Mouse (Mus musculus) ES-Bruce4 (cell line): Measurements from ENCODE around the gene Adgrg5. TPM values are rescaled to one million over a fixed set of nuclear protein-coding genes. Genes with fewer than 3 reads are reported as not detected.
A peak's percentile ranks its signal among the peaks of the same experiment; 100 is the strongest.

Experiments used
- H3K27ac ChIP-seq: 2 replicates; pipeline ENCODE4 v1.5.1; 2012; ENCODE audit warnings: low read length, inconsistent platforms; ENCODE audit not compliant: insufficient read depth
- H3K27me3 ChIP-seq: 2 replicates; pipeline ENCODE4 v1.6.1; 2012; ENCODE audit warnings: mild to moderate bottlenecking, low read length, inconsistent platforms; ENCODE audit not compliant: control insufficient read depth, poor library complexity, insufficient read depth, severe bottlenecking
- H3K36me3 ChIP-seq: 2 replicates; pipeline ENCODE4 v1.6.1; 2012; ENCODE audit warnings: inconsistent platforms, mild to moderate bottlenecking, low read length, moderate library complexity; ENCODE audit not compliant: control insufficient read depth, poor library complexity, insufficient read depth, severe bottlenecking
- H3K4me1 ChIP-seq: one replicate; pipeline ENCODE4 v1.8.1; 2011; ENCODE audit warnings: low read length; ENCODE audit not compliant: control insufficient read depth, insufficient read depth
- H3K4me3 ChIP-seq: 2 replicates; pipeline ENCODE4 v1.5.1; 2011; ENCODE audit warnings: low read depth, mild to moderate bottlenecking, low read length
- H3K9ac ChIP-seq: 2 replicates; pipeline ENCODE4 v1.6.1; 2012; ENCODE audit warnings: low read depth, mild to moderate bottlenecking, inconsistent platforms; ENCODE audit not compliant: poor library complexity, severe bottlenecking
- H3K9me3 ChIP-seq: replicated peaks from 2 replicates; pipeline ENCODE4 v1.6.1; 2012; ENCODE audit warnings: mild to moderate bottlenecking, low read length, inconsistent platforms; ENCODE audit not compliant: control insufficient read depth, poor library complexity, insufficient read depth, severe bottlenecking
- CTCF ChIP-seq: IDR thresholded peaks from one replicate; pipeline ENCODE4 v1.8.1; 2011; ENCODE audit warnings: low read depth, low read length
- EP300 ChIP-seq: IDR thresholded peaks from 2 replicates; pipeline ENCODE4 v1.6.1; 2011; ENCODE audit warnings: low read depth, low read length; ENCODE audit not compliant: insufficient read depth
- POLR2A ChIP-seq: IDR thresholded peaks from one replicate; pipeline ENCODE4 v1.8.1; 2011; ENCODE audit warnings: low read length; ENCODE audit not compliant: insufficient read depth
- polyA plus RNA-seq: library from polyadenylated mRNA; stranded (reverse); fragments of >200 nt; gene quantifications from 2 replicates; pipeline ENCODE4 v1.2.4, GENCODE M21; 2011; ENCODE audit warnings: low read depth; ENCODE audit not compliant: missing spikeins, insufficient read depth, insufficient read length

The Adgrg5 gene
- polyA plus RNA-seq, 1 experiment: 1.0 TPM

- Histone ChIP-seq H3K27ac (no peak overlapping the region), H3K9me3 (no peaks in the 10 kb centered on the region), H3K9ac (no peak overlapping the region), H3K4me3 (no peak overlapping the region), H3K27me3 (no peaks in the 10 kb centered on the region), H3K4me1 (no peaks in the 10 kb centered on the region), H3K36me3 (no peaks in the 10 kb centered on the region)
- TF ChIP-seq POLR2A: no peak
- TF ChIP-seq EP300: no peak
- TF ChIP-seq CTCF: no peak
Observed at GRCm38 (mm10) chr8:94945185-94945584, 21.7 kb downstream of the Adgrg5 start.

- no peaks in the 10 kb centered on the region for H3K9me3 ChIP-seq
- no peaks in the 10 kb centered on the region for H3K4me1 ChIP-seq
- no peak overlapping the region for H3K4me3 ChIP-seq
- no peak for TF ChIP-seq EP300
- no peak for TF ChIP-seq POLR2A
- TF ChIP-seq CTCF: no peak
- no peak overlapping the region for H3K27ac ChIP-seq
- H3K27me3 ChIP-seq: no peaks in the 10 kb centered on the region
- no peak overlapping the region for H3K9ac ChIP-seq
- H3K36me3 ChIP-seq: no peaks in the 10 kb centered on the region
Observed at GRCm38 (mm10) chr8:94948421-94948820, 24.9 kb downstream of the Adgrg5 start.

GRCm38 (mm10) chr8:94949010-94949409 lies 25.5 kb downstream of the Adgrg5 start:
- H3K27ac ChIP-seq: no peak overlapping the region
- no peaks in the 10 kb centered on the region for H3K4me1 ChIP-seq
- no peak overlapping the region for H3K4me3 ChIP-seq

DNA sequence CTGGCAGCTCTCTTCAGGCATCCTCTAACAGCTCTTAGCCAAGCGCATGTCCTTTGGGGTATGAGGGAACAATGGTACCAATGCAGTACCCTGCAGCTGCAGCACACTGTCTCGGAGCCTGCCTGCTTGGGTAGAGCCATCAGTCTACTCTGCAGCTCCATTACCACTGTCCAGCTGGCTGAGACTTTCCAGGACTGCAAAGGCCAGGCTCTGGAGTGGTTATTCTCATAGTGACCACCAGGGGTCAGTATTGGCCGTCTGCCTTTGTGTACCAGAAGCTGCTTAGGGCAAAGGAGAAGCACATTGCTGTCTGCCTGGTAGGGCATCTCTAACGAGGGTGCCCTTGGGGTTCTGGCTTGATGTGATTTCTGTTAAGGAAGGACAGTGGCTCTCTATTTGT lies 26.6 kb downstream of the Adgrg5 start:
- no peak overlapping the region for H3K27ac ChIP-seq
- peak; percentile 92 for TF ChIP-seq CTCF
- no peak for TF ChIP-seq POLR2A
- H3K9me3 ChIP-seq: no peaks in the 10 kb centered on the region
- no peak overlapping the region for H3K4me3 ChIP-seq
- no peaks in the 10 kb centered on the region for H3K27me3 ChIP-seq
- H3K9ac ChIP-seq: no peak overlapping the region
- H3K4me1 ChIP-seq: no peaks in the 10 kb centered on the region
- H3K36me3 ChIP-seq: no peaks in the 10 kb centered on the region

More at GRCm38 (mm10) chr8:94949010-94949409, 25.5 kb downstream of the Adgrg5 start:
- Histone ChIP-seq H3K9ac (no peak overlapping the region), H3K36me3 (no peaks in the 10 kb centered on the region), H3K9me3 (no peaks in the 10 kb centered on the region), H3K27me3 (no peaks in the 10 kb centered on the region)
- TF ChIP-seq CTCF (peak; percentile 59), EP300 (no peak)

DNA sequence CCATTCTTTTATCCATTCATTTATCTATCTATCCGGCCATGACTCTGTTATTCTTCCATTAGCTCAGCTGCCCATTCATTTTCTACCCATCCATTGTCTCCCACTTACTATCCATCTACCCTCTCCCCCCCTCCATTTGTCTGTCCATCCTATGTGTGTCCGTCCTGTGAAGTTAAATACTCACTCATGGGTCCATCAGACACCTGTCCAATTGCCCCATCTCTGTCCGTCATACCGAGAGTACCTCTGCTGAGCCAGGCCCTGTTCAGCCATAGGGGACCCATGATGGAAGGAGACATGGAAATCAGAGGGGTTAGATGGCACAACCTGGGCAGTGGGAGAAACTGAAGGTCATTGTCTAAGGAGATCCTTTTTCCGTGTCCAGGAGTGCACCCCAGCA lies 27.0 kb downstream of the Adgrg5 start:
- Histone ChIP-seq H3K36me3 (no peaks in the 10 kb centered on the region), H3K9me3 (no peaks in the 10 kb centered on the region), H3K27me3 (no peaks in the 10 kb centered on the region), H3K4me1 (no peaks in the 10 kb centered on the region), H3K4me3 (no peak overlapping the region), H3K27ac (no peak overlapping the region), H3K9ac (no peak overlapping the region)
- no peak for TF ChIP-seq EP300
- TF ChIP-seq CTCF: no peak
- no peak for TF ChIP-seq POLR2A

GRCm38 (mm10) chr8:94952086-94952485 lies 28.6 kb downstream of the Adgrg5 start:
- Histone ChIP-seq H3K36me3 (no peaks in the 10 kb centered on the region), H3K9ac (no peak overlapping the region), H3K4me1 (no peaks in the 10 kb centered on the region), H3K9me3 (no peaks in the 10 kb centered on the region), H3K27me3 (no peaks in the 10 kb centered on the region), H3K4me3 (no peak overlapping the region), H3K27ac (no peak overlapping the region)
- TF ChIP-seq EP300 (no peak), CTCF (no peak), POLR2A (no peak)
